Mouse (Mus musculus): ENCODE data around the gene Olfr1426.

GRCm38 (mm10) chr19:12037727-12038126, 54.1 kb downstream of the Olfr1426 start:
- TF ChIP-seq CTCF (conservative IDR thresholded peaks at IDR 0.05; ENCODE audit: low read length) (no peak), NANOG (IDR thresholded peaks at IDR 0.05; ENCODE audit: borderline replicate concordance, low read length) (no peak)

Measured in E14TG2a.4 (cell line).